Comparison of ENCODE assay signal across 8 mouse cellular contexts in genomic region chr17:5977056-5977920, GRCm38 (mm10). TPM values are rescaled to one million over a fixed set of nuclear protein-coding genes. Genes with fewer than 3 reads are reported as not detected.
DNase-seq lines count a peak whose midpoint lies in the region; ATAC-seq and TF ChIP-seq lines count a peak whose summit lies in the region.

No protein-coding gene starts in this region.

- peak overlapping the region; percentile 28 for H3K27ac ChIP-seq in liver, adult 2 months (replicated peaks; ENCODE audit: insufficient read depth, low read depth, low read length)
- 0 out of 2 replicates have a peak overlapping the region, but pooled peaks have one; percentile 17 for H3K27ac ChIP-seq in heart, embryonic 12.5 days (ENCODE audit: poor library complexity, severe bottlenecking)
- peak overlapping the region; percentile 77 for H3K27ac ChIP-seq in lung, embryonic 15.5 days

- H3K36me3 ChIP-seq in liver, adult 2 months (ENCODE audit: control insufficient read depth, insufficient read depth, low read length), result no peaks in the 10 kb centered on the region
- H3K36me3 ChIP-seq in heart, embryonic 12.5 days, result no peaks in the 10 kb centered on the region
- H3K36me3 ChIP-seq in lung, embryonic 15.5 days, result no peaks in the 10 kb centered on the region

- no peaks in the 10 kb centered on the region for H3K27me3 ChIP-seq in liver, adult 2 months (ENCODE audit: control insufficient read depth, insufficient read depth, low read length)
- H3K27me3 ChIP-seq in heart, embryonic 12.5 days (replicated peaks), result no peaks in the 10 kb centered on the region
- no peaks in the 10 kb centered on the region for H3K27me3 ChIP-seq in lung, embryonic 15.5 days

- peak overlapping the region; percentile 37; the same call in 1 of the 2 replicates for H3K4me2 ChIP-seq in heart, embryonic 12.5 days
- peak overlapping the region; percentile 38; the same call in 1 of the 2 replicates for H3K4me2 ChIP-seq in lung, embryonic 15.5 days

- no peak; the same call in 1 of the 2 replicates for ATAC-seq in heart, embryonic 12.5 days (ENCODE audit: insufficient number of reproducible peaks, low FRiP score)
- ATAC-seq in lung, embryonic 15.5 days (ENCODE audit: borderline replicate concordance, extremely low read depth, low FRiP score, low TSS enrichment), result no peak; the same call in 1 of the 2 replicates

- no peak overlapping the region for H3K4me3 ChIP-seq in liver, adult 2 months (ENCODE audit: insufficient read depth, low read depth, low read length)
- no peak overlapping the region for H3K4me3 ChIP-seq in heart, embryonic 12.5 days
- H3K4me3 ChIP-seq in lung, embryonic 15.5 days, result no peak overlapping the region

- peaks cover 23% of the 10 kb centered on the region for H3K4me1 ChIP-seq in liver, adult 2 months (ENCODE audit: control insufficient read depth, insufficient read depth, low read length)
- H3K4me1 ChIP-seq in heart, embryonic 12.5 days (replicated peaks), result peaks cover 63% of the 10 kb centered on the region
- peaks cover 43% of the 10 kb centered on the region for H3K4me1 ChIP-seq in lung, embryonic 15.5 days

- no peak for DNase-seq in liver, adult 2 months (ENCODE audit: extremely low read depth, low read depth, low spot score)
- no peak for DNase-seq in liver
- peak; percentile 56 for DNase-seq in brain, adult 2 months (ENCODE audit: low read depth, low spot score)
- no peak for DNase-seq in ovary, postnatal 14 days (ENCODE audit: low spot score)
- DNase-seq in B cell, adult 2 months, result no peak
- no peak for DNase-seq in layer of hippocampus, adult 9-10 months (ENCODE audit: low spot score)

- TF ChIP-seq CTCF in liver, adult 2 months (IDR thresholded peaks at IDR 0.05; ENCODE audit: low read depth, low read length), result no peak

- WGBS in liver, adult 2 months, result 52% methylated on average over 16 of the region's 16 CpGs
- 43% methylated on average over 16 of the region's 16 CpGs for WGBS in heart, embryonic 12.5 days
- WGBS in lung, embryonic 15.5 days, result 47% methylated on average over 16 of the region's 16 CpGs

- H3K9me3 ChIP-seq in heart, embryonic 12.5 days (replicated peaks), result no peaks in the 10 kb centered on the region
- H3K9me3 ChIP-seq in lung, embryonic 15.5 days, result no peaks in the 10 kb centered on the region

- no peaks in the 10 kb centered on the region; the same call in 1 of the 2 replicates for H3K79me2 ChIP-seq in liver, adult 2 months (ENCODE audit: control insufficient read depth, insufficient read depth, low read length)

- H3K9ac ChIP-seq in liver, adult 2 months (ENCODE audit: low read depth, low read length), result no peak overlapping the region
- no peak overlapping the region for H3K9ac ChIP-seq in heart, embryonic 12.5 days
- no peak overlapping the region for H3K9ac ChIP-seq in lung, embryonic 15.5 days

- TF ChIP-seq POLR2A in liver, adult 2 months (IDR thresholded peaks at IDR 0.05; ENCODE audit: extremely low read depth, insufficient read depth, low read length), result no peak

RNA-seq across cellular contexts. Expression of gene Synj2, which starts 36.2 kb away (rescaled TPM):
- total RNA-seq in liver, adult 2 months (2014; rRNA removed), result 3.0 and 3.7 TPM in 2 replicates
- 0.66 and 1.2 TPM in 2 replicates for polyA plus RNA-seq in liver, adult 2 months (2012; rRNA removed)
- 3.8 and 3.9 TPM in 2 replicates for polyA plus RNA-seq in heart, embryonic 12.5 days (2016; fragmentation: Nextera tagmentation; extraction: Ambion mirVana)
- polyA plus RNA-seq in lung, embryonic 15.5 days (2015; fragmentation: Nextera tagmentation; extraction: Ambion mirVana), result 3.3 and 3.4 TPM in 2 replicates

Comparison
In these comparisons a context has a peak if more than half of its experiments do, and no peak if none do; other contexts are left out.
1. H3K27ac ChIP-seq: peak in every context shown above with its lines; median percentile 77 in lung, embryonic 15.5 days; 28 in liver, adult 2 months; 17 in heart, embryonic 12.5 days.